Mouse (Mus musculus) cerebellum, adult 2 months (tissue): ENCODE data around the gene Ncoa3.

Experiments used
- CTCF ChIP-seq: fragments of 200-500 bp; IDR thresholded peaks from 2 replicates; pipeline ENCODE4 v1.5.1; 2011; ENCODE audit warnings: low read depth, mild to moderate bottlenecking, control low read depth, low read length, moderate library complexity, borderline replicate concordance; ENCODE audit not compliant: insufficient read depth
- POLR2A ChIP-seq: fragments of 200-500 bp; IDR thresholded peaks from 2 replicates; pipeline ENCODE4 v1.6.1; 2011; ENCODE audit warnings: low read length, control low read depth, borderline replicate concordance; ENCODE audit not compliant: insufficient read depth

- TF ChIP-seq CTCF: no peak
- no peak for TF ChIP-seq POLR2A
These were observed 104.4 kb downstream of the Ncoa3 start for GRCm38 (mm10) chr2:166096834-166097233.
